Mouse (Mus musculus) liver, embryonic 13.5 days (tissue): ENCODE results near the gene Slc28a3. TPM values are rescaled to one million over a fixed set of nuclear protein-coding genes. Genes with fewer than 3 reads are reported as not detected.

ENCODE experiments used
- polyA plus RNA-seq: library from polyadenylated mRNA; unstranded; fragments of >200 nt; fragmentation: Nextera tagmentation; extraction: Ambion mirVana; gene quantifications from 2 replicates; pipeline ENCODE4 v1.2.1, GENCODE M21; 2015

The Slc28a3 gene
- polyA plus RNA-seq, 1 experiment from 2014 or later, result not detected

Other genes with a start within 250 kb of the Slc28a3 start
- gene 2210016F16Rik, start 225.7 kb downstream of the Slc28a3 start, polyA plus RNA-seq, result 24.2 and 24.6 TPM in 2 replicates
- 14.9 and 20.6 TPM in 2 replicates for gene Rmi1, start 208.6 kb downstream of the Slc28a3 start, polyA plus RNA-seq
- gene Hnrnpk, start 207.5 kb downstream of the Slc28a3 start, polyA plus RNA-seq, result 751 and 991 TPM in 2 replicates
- 0.16 and 0.27 TPM in 2 replicates for gene Ntrk2, start 195.7 kb upstream of the Slc28a3 start, polyA plus RNA-seq